Mouse (Mus musculus) neural tube, embryonic 14.5 days (tissue): ENCODE results near the gene Adgrb3. TPM values are rescaled to one million over a fixed set of nuclear protein-coding genes. Genes with fewer than 3 reads are reported as not detected.
A peak's percentile ranks its signal among the peaks of the same experiment; 100 is the strongest.

Experiments
- ATAC-seq: fragments of 200-750 bp; cut with Nextera tagmentation; 2 replicates; pipeline ENCODE4 v1.8.0; 2017; ENCODE audit warnings: low read depth, mild to moderate bottlenecking, moderate TSS enrichment, moderate library complexity
- H3K27ac ChIP-seq: fragments of 300-500 bp; sonication (generic); 2 replicates; pipeline ENCODE4 v1.5.1; 2014; ENCODE audit warnings: low read depth, mild to moderate bottlenecking, control low read depth, low read length, moderate library complexity, mixed read lengths
- H3K27me3 ChIP-seq: fragments of 300-500 bp; sonication (generic); 2 replicates; pipeline ENCODE4 v1.6.1; 2014; ENCODE audit warnings: low read length; ENCODE audit not compliant: control insufficient read depth, insufficient read depth
- H3K36me3 ChIP-seq: fragments of 300-500 bp; sonication (generic); 2 replicates; pipeline ENCODE4 v1.6.1; 2014; ENCODE audit warnings: low read length, mixed read lengths; ENCODE audit not compliant: control insufficient read depth, insufficient read depth
- H3K4me1 ChIP-seq: fragments of 300-500 bp; sonication (generic); 2 replicates; pipeline ENCODE4 v1.6.1; 2014; ENCODE audit warnings: low read length; ENCODE audit not compliant: control insufficient read depth, insufficient read depth
- H3K4me2 ChIP-seq: fragments of 300-500 bp; sonication (generic); 2 replicates; pipeline ENCODE4 v1.6.1; 2014; ENCODE audit warnings: mild to moderate bottlenecking, low read depth, low read length, control low read depth
- H3K4me3 ChIP-seq: fragments of 300-500 bp; sonication (generic); 2 replicates; pipeline ENCODE4 v1.5.1; 2014; ENCODE audit warnings: low read depth, low read length, control low read depth, mixed read lengths
- H3K9ac ChIP-seq: fragments of 300-500 bp; sonication (generic); replicated peaks from 2 replicates; pipeline ENCODE4 v1.6.1; 2014; ENCODE audit warnings: low read depth, mild to moderate bottlenecking, control low read depth, low read length, mixed read lengths
- H3K9me3 ChIP-seq: fragments of 300-500 bp; sonication (generic); 2 replicates; pipeline ENCODE4 v1.6.1; 2016; ENCODE audit warnings: low read length; ENCODE audit not compliant: control insufficient read depth
- WGBS: fragments of 180-500 bp; shearing (Covaris S2); extraction: QIAGEN DNeasy Blood & Tissue Kit; methylation state at CpG from one replicate; pipeline ENCODE4 v1.1.7; 2014; 5-methylcytosine and 5-hydroxymethylcytosine counted together
- polyA plus RNA-seq: library from polyadenylated mRNA; unstranded; fragments of >200 nt; fragmentation: Nextera tagmentation; extraction: Ambion mirVana; gene quantifications from 2 replicates; pipeline ENCODE4 v1.2.1, GENCODE M21; 2014

The Adgrb3 gene
- polyA plus RNA-seq, 1 experiment from 2014 or later = 71.2 TPM

- no peak overlapping the region for H3K27ac ChIP-seq
- WGBS = 29% methylated on average over 9 of the region's 9 CpGs
- no peaks in the 10 kb centered on the region for H3K27me3 ChIP-seq
- peak overlapping the region; percentile 53 for H3K4me3 ChIP-seq
- H3K9ac ChIP-seq = peak overlapping the region; percentile 72
- H3K36me3 ChIP-seq = no peaks in the 10 kb centered on the region
- H3K9me3 ChIP-seq = no peaks in the 10 kb centered on the region
- ATAC-seq = no peak
- H3K4me2 ChIP-seq = peak overlapping the region; percentile 61
- peaks cover 24% of the 10 kb centered on the region; the same call in 1 of the 2 replicates for H3K4me1 ChIP-seq
Measured at GRCm38 (mm10) chr1:25828071-25828755, 1.3 kb downstream of the Adgrb3 start.

DNA sequence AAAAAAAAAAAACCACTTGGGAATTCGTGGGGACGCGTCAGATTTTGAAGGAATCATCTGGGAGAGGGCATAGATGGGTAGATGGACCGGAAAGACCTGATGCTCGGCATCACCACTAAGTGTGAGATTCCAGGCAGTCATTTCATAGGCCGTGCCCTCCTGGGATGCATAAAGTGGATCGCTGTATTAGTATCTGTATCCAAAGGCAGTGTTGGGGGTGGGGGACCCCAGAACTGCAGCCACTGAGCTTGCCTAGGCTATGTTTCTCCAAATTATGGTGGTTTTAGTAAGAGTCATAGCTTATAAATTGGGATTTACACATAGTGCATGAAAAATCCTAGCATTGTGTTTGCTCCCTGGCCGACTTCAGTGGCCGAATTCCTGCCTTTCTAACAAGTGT is 2.1 kb downstream of the Adgrb3 start:
- H3K27me3 ChIP-seq = no peaks in the 10 kb centered on the region
- ATAC-seq = no peak
- WGBS = 46% methylated on average over 9 of the region's 9 CpGs
- peaks cover 24% of the 10 kb centered on the region; the same call in 1 of the 2 replicates for H3K4me1 ChIP-seq
- H3K27ac ChIP-seq = no peak overlapping the region
- H3K36me3 ChIP-seq = no peaks in the 10 kb centered on the region
- peak overlapping the region; percentile 61 for H3K4me2 ChIP-seq
- no peaks in the 10 kb centered on the region for H3K9me3 ChIP-seq
- peak overlapping the region; percentile 53 for H3K4me3 ChIP-seq
- peak overlapping the region; percentile 46 for H3K9ac ChIP-seq

DNA sequence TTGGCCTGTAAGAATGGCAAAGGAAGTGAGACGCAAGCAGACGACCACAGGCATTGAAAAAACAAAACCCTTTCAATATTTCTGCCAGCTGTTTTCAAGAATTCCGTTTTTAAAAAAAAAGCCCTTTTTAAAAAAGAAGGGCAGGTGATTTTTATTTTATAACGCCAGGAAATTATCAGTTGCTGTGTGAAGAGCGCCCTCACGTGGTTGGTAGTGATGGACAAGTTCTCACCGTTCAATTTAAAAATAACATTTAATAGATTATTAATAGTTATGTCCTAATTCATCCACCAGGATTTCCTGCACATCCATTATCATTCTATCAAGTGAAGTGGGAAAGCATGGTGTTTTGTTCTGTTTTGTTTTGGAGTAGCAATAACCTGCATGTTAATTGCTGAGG is 2.7 kb downstream of the Adgrb3 start:
- H3K4me1 ChIP-seq = peaks cover 24% of the 10 kb centered on the region; the same call in 1 of the 2 replicates
- H3K36me3 ChIP-seq = no peaks in the 10 kb centered on the region
- peak overlapping the region; percentile 61 for H3K4me2 ChIP-seq
- no peak overlapping the region for H3K27ac ChIP-seq
- H3K9ac ChIP-seq = peak overlapping the region; percentile 46
- 8% methylated on average over 7 of the region's 7 CpGs for WGBS
- H3K27me3 ChIP-seq = no peaks in the 10 kb centered on the region
- ATAC-seq = no peak
- H3K4me3 ChIP-seq = peak overlapping the region; percentile 53
- no peaks in the 10 kb centered on the region for H3K9me3 ChIP-seq

GRCm38 (mm10) chr1:25824626-25825025 is 4.9 kb downstream of the Adgrb3 start:
- Histone ChIP-seq H3K9me3 (no peaks in the 10 kb centered on the region), H3K27ac (no peak overlapping the region), H3K36me3 (no peaks in the 10 kb centered on the region), H3K9ac (0 out of 2 replicates have a peak overlapping the region, but pooled peaks have one; percentile 8), H3K27me3 (no peaks in the 10 kb centered on the region), H3K4me1 (peaks cover 22% of the 10 kb centered on the region; the same call in 1 of the 2 replicates), H3K4me2 (peak overlapping the region; percentile 61), H3K4me3 (peak overlapping the region; percentile 21)
- 29% methylated on average over 4 of the region's 4 CpGs for WGBS
- ATAC-seq = no peak

DNA sequence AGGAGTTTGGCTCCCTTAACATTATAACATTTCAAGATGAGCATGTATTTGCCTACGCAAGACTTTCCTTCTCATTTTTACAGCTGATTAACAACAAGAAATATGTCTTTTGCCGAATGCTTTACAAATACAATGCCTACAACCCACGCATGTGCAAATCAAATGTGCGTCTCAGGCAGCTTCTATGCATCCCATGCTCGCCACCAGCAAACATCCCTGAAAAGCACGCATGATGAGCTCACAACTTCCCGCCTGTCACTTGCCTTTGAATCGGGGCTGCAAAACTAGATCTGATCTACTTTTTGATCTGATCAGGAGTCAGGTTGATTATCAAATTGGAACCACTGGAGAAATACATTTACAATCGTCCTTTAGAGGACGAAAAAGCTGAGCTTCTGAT is 5.5 kb downstream of the Adgrb3 start:
- Histone ChIP-seq H3K4me3 (peak overlapping the region; percentile 21), H3K9ac (no peak overlapping the region), H3K36me3 (no peaks in the 10 kb centered on the region), H3K4me1 (peaks cover 22% of the 10 kb centered on the region; the same call in 1 of the 2 replicates), H3K27ac (no peak overlapping the region), H3K27me3 (no peaks in the 10 kb centered on the region), H3K4me2 (peak overlapping the region; percentile 61), H3K9me3 (no peaks in the 10 kb centered on the region)
- ATAC-seq = no peak
- WGBS = 70% methylated on average over 10 of the region's 10 CpGs

- 91% methylated on average over 1 of the region's 1 CpGs for WGBS
- no peak overlapping the region for H3K4me2 ChIP-seq
- no peak for ATAC-seq
- H3K27me3 ChIP-seq = no peaks in the 10 kb centered on the region
- H3K4me3 ChIP-seq = no peak overlapping the region
- H3K4me1 ChIP-seq = no peaks in the 10 kb centered on the region
- H3K9ac ChIP-seq = no peak overlapping the region
- no peaks in the 10 kb centered on the region for H3K9me3 ChIP-seq
- no peaks in the 10 kb centered on the region for H3K36me3 ChIP-seq
- H3K27ac ChIP-seq = no peak overlapping the region
Measured at GRCm38 (mm10) chr1:25815491-25815890, 14.0 kb downstream of the Adgrb3 start.

DNA sequence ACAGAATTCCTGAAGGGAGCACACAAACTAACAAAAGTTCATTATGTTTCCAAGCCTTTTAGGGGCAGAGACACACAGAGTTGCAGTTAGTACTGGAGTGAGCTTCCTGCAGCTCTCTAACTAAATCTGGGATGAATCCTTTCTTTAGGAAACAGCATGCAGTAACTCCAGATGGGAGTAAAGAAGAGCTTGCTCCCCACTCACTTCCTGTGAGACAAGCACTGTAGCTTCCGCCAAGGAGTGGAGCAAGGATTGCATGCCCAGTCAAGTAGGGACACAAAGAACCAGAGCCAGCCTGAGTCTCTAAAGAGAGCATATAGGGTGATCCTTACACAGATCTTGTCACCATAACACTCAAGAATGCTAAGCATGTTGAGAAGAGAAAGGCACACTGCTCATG is 50.7 kb downstream of the Adgrb3 start:
- Histone ChIP-seq H3K9me3 (no peaks in the 10 kb centered on the region), H3K27me3 (no peaks in the 10 kb centered on the region), H3K4me3 (no peak overlapping the region), H3K27ac (no peak overlapping the region), H3K9ac (no peak overlapping the region), H3K4me1 (no peaks in the 10 kb centered on the region), H3K4me2 (no peak overlapping the region), H3K36me3 (no peaks in the 10 kb centered on the region)
- ATAC-seq = no peak
- WGBS = 86% methylated on average over 1 of the region's 1 CpGs

GRCm38 (mm10) chr1:25777459-25777858 is 52.0 kb downstream of the Adgrb3 start:
- Histone ChIP-seq H3K4me1 (no peaks in the 10 kb centered on the region), H3K9me3 (no peaks in the 10 kb centered on the region), H3K27me3 (no peaks in the 10 kb centered on the region), H3K27ac (no peak overlapping the region), H3K36me3 (no peaks in the 10 kb centered on the region), H3K9ac (no peak overlapping the region), H3K4me2 (no peak overlapping the region), H3K4me3 (no peak overlapping the region)
- WGBS = 87% methylated on average over 4 of the region's 4 CpGs
- ATAC-seq = no peak

- ATAC-seq = no peak
- H3K27ac ChIP-seq = no peak overlapping the region
- no peaks in the 10 kb centered on the region for H3K27me3 ChIP-seq
- no peak overlapping the region for H3K9ac ChIP-seq
- no peaks in the 10 kb centered on the region for H3K36me3 ChIP-seq
- WGBS = 91% methylated on average over 3 of the region's 3 CpGs
- no peaks in the 10 kb centered on the region for H3K4me1 ChIP-seq
- H3K4me2 ChIP-seq = no peak overlapping the region
- H3K4me3 ChIP-seq = no peak overlapping the region
- no peaks in the 10 kb centered on the region for H3K9me3 ChIP-seq
Measured at GRCm38 (mm10) chr1:25775440-25776130, 53.9 kb downstream of the Adgrb3 start.
